Mouse (Mus musculus): ENCODE data around the gene Ankrd28. TPM values are rescaled to one million over a fixed set of nuclear protein-coding genes. Genes with fewer than 3 reads are reported as not detected.
"Not testable (repeated sequence)": the region's sequence is repeated elsewhere in the genome, so short reads cannot be mapped to it uniquely, and the experiment has no call there.

Ankrd28 gene
- polyA plus RNA-seq, 1 experiment = 2.7 TPM

DNA sequence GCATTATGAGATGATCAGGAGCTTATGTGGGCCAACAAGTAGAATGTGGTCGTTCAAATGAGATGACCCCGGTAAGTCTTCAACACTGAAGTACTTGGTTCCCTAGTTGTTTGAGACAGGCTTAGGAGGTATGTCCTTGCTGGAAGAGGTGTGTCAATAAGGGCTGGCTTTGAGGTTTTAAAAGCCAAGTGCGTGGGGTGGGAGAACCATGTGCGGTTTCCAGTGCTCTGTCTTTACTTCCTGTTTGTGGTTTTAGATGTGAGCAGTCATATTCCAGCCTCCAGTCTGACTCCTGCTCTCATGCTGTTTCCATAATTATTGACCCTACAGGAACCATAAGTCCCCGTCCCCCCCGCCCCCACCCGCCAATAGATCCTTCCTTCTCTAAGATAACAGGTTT, 68.7 kb downstream of the Ankrd28 start:
- Histone ChIP-seq H3K27ac (ENCODE audit: insufficient read depth, low read length) (no peak overlapping the region), H3K4me1 (ENCODE audit: control insufficient read depth, insufficient read depth, insufficient read length) (peaks cover 2% of the 10 kb centered on the region; the same call in 1 of the 2 replicates), H3K27me3 (ENCODE audit: control insufficient read depth, insufficient read depth, low read length) (no peaks in the 10 kb centered on the region), H3K36me3 (ENCODE audit: control insufficient read depth, insufficient read depth, low read length) (no peaks in the 10 kb centered on the region; the same call in 1 of the 2 replicates), H3K4me3 (ENCODE audit: extremely low read depth, insufficient read depth, insufficient read length) (no peak overlapping the region)
- TF ChIP-seq CTCF (IDR thresholded peaks at IDR 0.05; ENCODE audit: extremely low read depth, insufficient read depth, insufficient read length, insufficient replicate concordance) = no peak
- 32% methylated on average over 7 of the region's 7 CpGs for WGBS
- DNase-seq (ENCODE audit: low read depth in 1 of 2, low spot score in 2 of 2) = no peak

DNA sequence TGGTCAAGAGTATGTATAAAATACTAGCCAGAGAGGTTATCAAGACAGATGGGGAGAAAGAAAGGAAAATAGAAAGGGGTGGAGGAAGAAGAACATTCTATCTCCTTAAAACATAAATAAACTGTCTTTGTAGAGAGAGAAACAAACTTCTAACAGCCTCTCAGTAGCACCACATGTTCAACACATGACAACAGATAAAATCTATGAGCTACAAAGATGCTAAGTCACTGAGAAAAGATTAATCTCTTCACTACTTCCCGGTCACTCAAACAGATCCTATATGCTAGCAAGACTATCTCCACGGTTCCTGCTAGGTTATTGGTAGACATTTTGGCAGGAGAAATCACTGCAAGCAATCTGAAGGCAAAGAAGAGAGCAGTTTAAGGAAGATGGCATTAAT, 71.3 kb downstream of the Ankrd28 start:
- 76% methylated on average over 2 of the region's 2 CpGs for WGBS
- peaks cover 2% of the 10 kb centered on the region; the same call in 1 of the 2 replicates for H3K4me1 ChIP-seq (ENCODE audit: control insufficient read depth, insufficient read depth, insufficient read length)
- no peak overlapping the region for H3K27ac ChIP-seq (ENCODE audit: insufficient read depth, low read length)

DNA sequence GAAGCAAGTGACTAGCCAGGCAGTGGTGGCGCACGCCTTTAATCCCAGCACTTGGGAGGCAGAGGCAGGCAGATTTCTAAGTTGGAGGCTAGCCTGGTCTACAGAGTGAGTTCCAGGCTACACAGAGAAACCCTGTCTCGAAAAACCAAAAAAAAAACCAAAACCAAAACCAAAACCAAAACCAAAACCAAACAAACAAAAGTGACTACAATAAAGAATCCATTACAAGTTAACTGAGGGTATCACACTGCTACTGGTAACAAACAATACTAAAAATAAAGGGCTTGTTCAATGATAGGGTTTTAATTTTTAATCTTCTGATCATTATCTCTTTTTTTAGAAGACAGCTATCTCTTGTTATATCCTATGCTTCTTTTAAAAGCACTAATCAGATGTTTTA, 72.0 kb downstream of the Ankrd28 start:
- not testable (repeated sequence) for H3K36me3 ChIP-seq (ENCODE audit: control insufficient read depth, insufficient read depth, low read length); H3K4me1 ChIP-seq (ENCODE audit: control insufficient read depth, insufficient read depth, insufficient read length); DNase-seq (ENCODE audit: low read depth in 1 of 2, low spot score in 2 of 2); H3K4me3 ChIP-seq (ENCODE audit: extremely low read depth, insufficient read depth, insufficient read length); H3K27me3 ChIP-seq (ENCODE audit: control insufficient read depth, insufficient read depth, low read length); H3K27ac ChIP-seq (ENCODE audit: insufficient read depth, low read length)
- WGBS = 78% methylated on average over 3 of the region's 3 CpGs

More for the DNA sequence above, 71.3 kb downstream of the Ankrd28 start:
- TF ChIP-seq POLR2A (IDR thresholded peaks at IDR 0.05; ENCODE audit: low read depth, low read length) (no peak), CTCF (IDR thresholded peaks at IDR 0.05; ENCODE audit: extremely low read depth, insufficient read depth, insufficient read length, insufficient replicate concordance) (no peak)
- DNase-seq (ENCODE audit: low read depth in 1 of 2, low spot score in 2 of 2) = no peak
- Histone ChIP-seq H3K4me3 (ENCODE audit: extremely low read depth, insufficient read depth, insufficient read length) (no peak overlapping the region), H3K36me3 (ENCODE audit: control insufficient read depth, insufficient read depth, low read length) (peaks cover 3% of the 10 kb centered on the region), H3K27me3 (ENCODE audit: control insufficient read depth, insufficient read depth, low read length) (no peaks in the 10 kb centered on the region)

DNA sequence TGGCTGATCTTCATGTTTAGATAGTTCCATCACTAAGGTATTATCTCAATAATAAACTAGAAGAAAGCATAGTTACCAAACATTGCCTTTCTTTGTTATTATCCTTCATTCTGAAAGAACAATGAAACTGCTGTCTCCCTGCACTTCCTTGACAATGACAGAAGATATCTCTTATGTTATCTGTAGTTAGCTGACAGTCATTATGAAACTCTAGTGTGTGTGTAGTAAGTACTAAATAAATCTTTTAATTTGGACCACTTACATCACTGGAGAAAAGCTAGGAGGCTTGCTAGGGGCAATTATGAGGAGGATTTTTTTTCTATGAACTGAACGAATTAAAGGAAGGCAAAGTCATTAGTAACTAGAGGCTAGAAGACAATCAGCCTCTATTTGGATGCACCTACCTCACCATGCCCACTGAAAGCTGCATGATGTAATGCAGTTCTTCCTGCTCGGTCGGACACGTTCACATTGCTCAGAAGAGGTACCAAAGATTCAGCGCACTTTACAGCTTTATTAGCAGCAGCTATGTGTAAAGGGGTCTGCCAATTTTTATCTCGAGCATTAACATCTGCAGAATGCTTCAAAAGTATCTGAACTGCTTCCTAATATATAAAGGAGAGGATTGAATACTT, 82.1 kb downstream of the Ankrd28 start:
- 93% methylated on average over 6 of the region's 6 CpGs for WGBS

DNA sequence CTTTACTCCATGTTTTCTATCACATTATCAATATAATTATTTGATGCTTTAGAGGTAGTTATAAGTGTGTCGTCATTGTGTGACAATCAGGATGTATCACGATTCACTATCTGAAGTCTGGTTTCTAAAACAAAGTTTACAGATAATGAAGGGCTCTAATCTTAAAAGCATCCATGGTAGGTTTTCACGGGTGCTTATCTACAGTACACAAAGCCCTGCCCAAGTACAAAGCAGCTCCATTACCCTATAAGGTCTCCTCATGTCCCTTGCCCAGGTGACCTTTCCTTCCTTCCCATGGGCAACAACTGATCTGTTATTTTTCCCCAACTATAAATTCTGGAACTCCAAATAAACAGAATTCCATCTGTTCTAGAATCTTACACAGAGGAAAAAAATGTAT, 87.9 kb downstream of the Ankrd28 start:
- TF ChIP-seq CTCF (IDR thresholded peaks at IDR 0.05; ENCODE audit: extremely low read depth, insufficient read depth, insufficient read length, insufficient replicate concordance) (no peak), POLR2A (IDR thresholded peaks at IDR 0.05; ENCODE audit: low read depth, low read length) (no peak)
- Histone ChIP-seq H3K4me1 (ENCODE audit: control insufficient read depth, insufficient read depth, insufficient read length) (no peaks in the 10 kb centered on the region), H3K27me3 (ENCODE audit: control insufficient read depth, insufficient read depth, low read length) (no peaks in the 10 kb centered on the region), H3K36me3 (ENCODE audit: control insufficient read depth, insufficient read depth, low read length) (peaks cover 4% of the 10 kb centered on the region), H3K4me3 (ENCODE audit: extremely low read depth, insufficient read depth, insufficient read length) (no peak overlapping the region), H3K27ac (ENCODE audit: insufficient read depth, low read length) (no peak overlapping the region)
- DNase-seq (ENCODE audit: low read depth in 1 of 2, low spot score in 2 of 2) = no peak
- 81% methylated on average over 3 of the region's 3 CpGs for WGBS

More for the DNA sequence above, 82.1 kb downstream of the Ankrd28 start:
- no peak for TF ChIP-seq POLR2A (IDR thresholded peaks at IDR 0.05; ENCODE audit: low read depth, low read length)
- no peak for TF ChIP-seq CTCF (IDR thresholded peaks at IDR 0.05; ENCODE audit: extremely low read depth, insufficient read depth, insufficient read length, insufficient replicate concordance)
- Histone ChIP-seq H3K27me3 (ENCODE audit: control insufficient read depth, insufficient read depth, low read length) (no peaks in the 10 kb centered on the region; the same call in 1 of the 2 replicates), H3K27ac (ENCODE audit: insufficient read depth, low read length) (no peak overlapping the region), H3K4me3 (ENCODE audit: extremely low read depth, insufficient read depth, insufficient read length) (no peak overlapping the region), H3K36me3 (ENCODE audit: control insufficient read depth, insufficient read depth, low read length) (peaks cover 1% of the 10 kb centered on the region; the same call in 1 of the 2 replicates), H3K4me1 (ENCODE audit: control insufficient read depth, insufficient read depth, insufficient read length) (no peaks in the 10 kb centered on the region)
- DNase-seq (ENCODE audit: low read depth in 1 of 2, low spot score in 2 of 2) = no peak

DNA sequence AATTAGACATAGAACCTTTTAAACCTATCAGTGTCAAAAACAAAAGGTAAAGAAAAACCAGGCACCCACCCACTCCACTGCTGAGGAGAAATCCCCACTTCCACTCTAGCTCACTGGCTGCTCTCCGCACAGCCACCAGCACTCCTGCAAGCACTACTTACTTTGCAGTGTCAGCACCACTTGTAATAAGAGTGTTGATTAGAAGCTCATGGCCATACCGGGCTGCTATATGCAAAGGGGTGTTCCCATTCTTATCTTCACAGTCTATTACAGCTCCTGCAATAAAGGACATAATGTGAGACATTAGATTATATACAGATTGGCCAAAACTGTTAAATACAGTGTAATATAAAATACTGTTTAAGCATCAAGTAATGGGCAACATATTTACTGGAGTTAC, 95.6 kb downstream of the Ankrd28 start:
- H3K36me3 ChIP-seq (ENCODE audit: control insufficient read depth, insufficient read depth, low read length) = peaks cover 13% of the 10 kb centered on the region
- WGBS = 88% methylated on average over 2 of the region's 2 CpGs

DNA sequence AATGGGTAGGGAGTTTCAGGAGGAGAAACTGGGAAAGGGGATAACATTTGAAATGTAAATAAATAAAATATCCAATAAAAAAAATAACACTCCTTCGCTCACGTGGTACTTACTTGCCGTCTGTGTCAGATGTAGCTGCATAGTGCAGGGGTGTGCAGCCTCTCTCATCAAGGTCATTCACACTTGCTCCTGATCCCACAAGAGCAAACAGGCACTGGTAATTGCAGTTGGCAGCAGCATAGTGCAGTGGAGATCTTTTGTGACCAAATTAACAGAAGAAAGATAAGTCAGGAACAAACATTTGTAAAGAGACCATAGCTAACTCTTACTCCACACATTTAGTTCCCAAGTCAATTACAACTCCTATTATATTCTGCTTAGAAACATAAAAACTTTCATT, 102.9 kb downstream of the Ankrd28 start:
- Histone ChIP-seq H3K4me1 (ENCODE audit: control insufficient read depth, insufficient read depth, insufficient read length) (no peaks in the 10 kb centered on the region), H3K36me3 (ENCODE audit: control insufficient read depth, insufficient read depth, low read length) (peaks cover 8% of the 10 kb centered on the region; the same call in 1 of the 2 replicates), H3K4me3 (ENCODE audit: extremely low read depth, insufficient read depth, insufficient read length) (no peak overlapping the region), H3K27ac (ENCODE audit: insufficient read depth, low read length) (no peak overlapping the region), H3K27me3 (ENCODE audit: control insufficient read depth, insufficient read depth, low read length) (no peaks in the 10 kb centered on the region)
- TF ChIP-seq POLR2A (IDR thresholded peaks at IDR 0.05; ENCODE audit: low read depth, low read length) = no peak
- no peak for TF ChIP-seq CTCF (IDR thresholded peaks at IDR 0.05; ENCODE audit: extremely low read depth, insufficient read depth, insufficient read length, insufficient replicate concordance)
- 95% methylated on average over 3 of the region's 3 CpGs for WGBS
- DNase-seq (ENCODE audit: low read depth in 1 of 2, low spot score in 2 of 2) = no peak

More for the DNA sequence above, 95.6 kb downstream of the Ankrd28 start:
- TF ChIP-seq POLR2A (IDR thresholded peaks at IDR 0.05; ENCODE audit: low read depth, low read length) (no peak), CTCF (IDR thresholded peaks at IDR 0.05; ENCODE audit: extremely low read depth, insufficient read depth, insufficient read length, insufficient replicate concordance) (no peak)
- Histone ChIP-seq H3K4me1 (ENCODE audit: control insufficient read depth, insufficient read depth, insufficient read length) (no peaks in the 10 kb centered on the region), H3K27me3 (ENCODE audit: control insufficient read depth, insufficient read depth, low read length) (no peaks in the 10 kb centered on the region), H3K4me3 (ENCODE audit: extremely low read depth, insufficient read depth, insufficient read length) (no peak overlapping the region), H3K27ac (ENCODE audit: insufficient read depth, low read length) (no peak overlapping the region)
- DNase-seq (ENCODE audit: low read depth in 1 of 2, low spot score in 2 of 2) = no peak

Measured in spleen, adult 2 months (tissue).